Mouse (Mus musculus): Measurements from ENCODE around the gene Ydjc. TPM values are rescaled to one million over a fixed set of nuclear protein-coding genes. Genes with fewer than 3 reads are reported as not detected.

The Ydjc gene
- total RNA-seq (2023) = 2.9 TPM

GRCm38 (mm10) chr16:17144339-17144738, at the start of gene Ydjc:
Gene Ydjc (plus strand): TSS chr16:17144621.

DNA sequence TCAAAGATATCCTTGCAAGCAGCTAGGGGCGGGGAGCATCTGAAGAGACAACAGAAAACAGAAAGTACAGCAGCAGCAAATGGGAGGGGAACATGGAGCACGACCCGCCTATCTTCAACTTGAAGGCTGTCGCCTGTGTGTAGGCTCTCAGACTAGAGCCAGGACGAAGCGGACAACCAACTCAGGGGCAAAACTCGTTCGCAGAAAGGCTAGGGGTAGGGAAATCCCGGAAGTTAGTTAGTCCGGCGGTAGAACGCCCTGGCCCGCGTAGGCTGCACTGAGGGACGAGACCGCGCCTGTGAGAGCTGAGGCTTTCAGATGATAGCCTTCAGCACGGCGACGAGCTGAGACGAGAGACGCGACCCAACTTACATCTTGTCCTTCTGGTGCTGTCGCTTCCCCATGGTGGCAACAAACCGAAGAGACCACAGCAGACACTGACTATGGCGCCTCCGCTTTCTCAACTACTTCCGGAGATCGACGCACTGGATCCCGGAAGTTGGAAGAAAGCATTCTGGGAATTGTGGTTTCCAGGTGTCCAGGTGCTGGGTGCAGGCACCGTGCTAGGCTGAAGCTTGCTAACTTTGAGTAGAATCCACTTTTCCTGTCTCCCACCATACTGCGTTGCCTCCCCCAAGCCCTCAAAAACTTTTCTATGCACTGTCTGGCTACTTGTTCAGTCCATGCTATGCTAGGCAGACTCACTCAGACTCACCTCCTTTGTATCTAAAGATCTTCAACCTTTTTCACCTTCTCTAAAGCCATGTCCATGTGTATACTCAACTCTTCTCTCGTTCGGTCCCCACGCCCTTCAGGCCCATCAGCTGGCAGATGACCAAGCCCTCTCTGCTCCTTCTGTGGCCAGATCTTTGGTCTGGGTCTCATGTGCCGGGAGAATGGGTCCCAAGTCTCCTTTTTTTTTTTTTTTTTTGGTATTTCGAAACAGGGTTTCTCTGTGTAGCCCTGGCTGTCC, 33.4 kb upstream of the Ydjc start, which contains the start of gene Ppil2:
Gene Ppil2, minus strand, starts transcription at position 487 of the 973 bp plus-strand sequence.

DNA sequence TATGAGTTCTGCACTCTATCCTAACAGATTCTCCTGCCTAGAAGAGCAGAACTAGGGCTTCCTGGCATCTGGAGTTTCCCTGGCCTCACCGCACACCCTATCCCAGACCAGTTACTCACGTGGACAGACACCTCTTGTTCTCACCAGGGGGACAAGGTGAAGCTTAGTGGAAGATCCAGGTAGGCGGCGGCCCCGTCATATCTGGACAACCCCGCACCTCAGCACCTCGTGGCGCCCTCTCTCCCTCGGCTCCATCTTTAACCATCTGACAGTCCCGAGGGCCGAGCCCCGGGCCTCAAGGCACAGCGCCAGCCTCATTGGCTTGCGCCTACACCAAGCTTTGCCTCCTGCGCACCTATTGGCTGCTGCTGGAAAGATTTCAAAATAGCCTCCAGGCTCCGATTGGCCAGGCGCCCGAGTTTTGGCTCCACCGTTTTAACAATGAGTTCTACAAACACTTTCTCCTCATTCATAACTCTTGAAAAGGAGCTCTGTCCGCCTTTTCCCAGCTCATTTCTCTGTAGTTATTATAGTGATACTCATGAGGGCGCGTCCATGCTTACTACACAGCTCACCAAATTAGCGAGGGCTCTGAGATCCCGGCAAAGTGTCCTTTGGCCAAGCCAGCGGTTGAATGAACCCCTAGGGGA, 19.4 kb upstream of the Ydjc start, which contains the start of gene 2610318N02Rik:
Gene 2610318N02Rik, minus strand, starts transcription at position 297 of the 650 bp plus-strand sequence.

DNA sequence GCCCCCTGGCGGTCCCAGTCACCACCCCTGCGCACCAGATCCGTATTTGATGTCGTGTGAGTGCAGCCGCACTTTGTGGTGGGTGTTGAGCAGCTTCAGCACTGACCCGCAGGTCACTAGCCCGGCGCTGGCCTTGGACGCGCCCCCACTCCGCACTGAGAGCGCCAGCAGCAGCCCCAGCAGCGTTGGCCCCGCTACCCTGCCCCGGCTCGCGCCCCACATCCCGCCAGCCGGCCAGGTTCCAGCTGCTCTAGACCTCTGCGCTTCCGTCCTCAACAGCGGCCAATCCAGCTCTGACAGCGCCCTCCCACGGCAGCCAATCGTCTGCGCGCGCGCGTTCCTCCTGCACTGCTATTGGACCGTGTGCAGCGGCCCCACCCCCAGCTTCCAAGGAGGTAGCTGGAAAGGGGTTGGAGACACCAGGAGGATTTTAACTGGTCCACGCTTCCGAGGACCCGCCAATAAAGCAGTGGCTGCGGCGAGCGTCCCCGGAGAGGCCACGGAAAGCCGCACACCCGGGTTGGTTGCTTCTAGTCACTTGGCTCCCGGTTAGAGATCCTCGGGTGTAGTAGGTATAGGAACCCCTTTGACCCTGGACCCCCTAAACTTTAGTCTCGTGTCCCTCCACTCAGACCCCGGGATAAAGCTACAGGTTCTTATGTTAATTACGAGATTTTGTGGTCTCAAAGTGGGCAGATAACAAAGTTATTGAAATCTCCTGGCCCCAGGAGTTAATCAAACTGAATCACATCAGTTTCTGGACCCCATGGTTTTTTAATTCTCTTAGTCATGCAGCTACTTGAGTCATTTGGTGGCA, 12.1 kb upstream of the Ydjc start, which contains the start of gene Sdf2l1:
Gene Sdf2l1, minus strand, starts transcription at position 295 of the 817 bp plus-strand sequence.

DNA sequence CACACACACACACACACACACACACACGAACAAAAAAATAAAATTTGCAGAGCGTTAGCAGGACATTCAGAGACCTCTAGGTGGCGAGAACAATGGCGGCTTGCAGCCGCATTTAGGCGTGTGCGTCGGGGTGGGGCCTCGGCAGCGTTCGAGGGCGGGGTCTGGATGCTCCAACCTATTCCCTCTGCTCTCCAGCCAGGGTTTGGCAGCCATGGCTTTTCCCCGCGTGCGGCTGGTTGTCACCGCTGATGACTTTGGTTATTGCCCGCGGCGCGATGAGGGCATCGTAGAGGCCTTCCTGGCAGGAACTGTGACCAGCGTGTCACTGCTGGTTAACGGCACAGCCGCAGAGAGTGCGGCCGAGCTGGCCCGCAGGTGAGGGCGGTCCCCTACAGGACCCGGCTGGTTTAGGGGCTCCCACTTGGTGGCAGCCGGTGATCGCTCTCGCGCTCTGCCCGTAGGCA, 2.4 kb downstream of the Ydjc start, which contains the start of gene Ccdc116:
Gene Ccdc116, minus strand, starts transcription at position 458 of the 464 bp plus-strand sequence.

DNA sequence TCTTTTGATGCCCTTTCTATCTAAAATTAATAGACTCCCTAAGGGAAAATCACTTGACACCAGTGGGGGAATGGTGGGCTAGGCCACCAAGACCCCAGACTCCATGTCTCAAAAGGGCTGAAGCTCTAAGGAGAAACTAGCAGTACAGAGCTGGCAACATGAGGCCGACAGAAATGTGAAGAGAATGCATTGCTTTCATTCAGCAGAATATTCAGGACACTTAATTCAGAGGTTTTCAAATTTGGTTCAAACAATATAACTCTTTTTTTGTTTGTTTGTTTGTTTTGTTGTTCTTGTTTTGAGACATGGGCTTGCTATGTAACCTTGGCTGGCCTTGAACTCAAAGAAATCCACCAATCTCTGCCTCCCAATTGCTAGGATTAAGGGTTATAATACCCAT, 58.1 kb downstream of the Ydjc start, which contains the start of gene Ube2l3:
Gene Ube2l3, minus strand, starts transcription at position 101 of the 400 bp plus-strand sequence.

GRCm38 (mm10) chr16:17208389-17209361, 64.3 kb downstream of the Ydjc start, which contains the start of gene Rimbp3:
Gene Rimbp3 (plus strand): TSS chr16:17208603.

Other genes with a start within 250 kb of the Ydjc start
- gene Ppm1f, start 248.2 kb upstream of the Ydjc start, total RNA-seq (2023) = 18.6 TPM
- gene Mapk1, start 161.2 kb upstream of the Ydjc start, total RNA-seq (2023) = 182 TPM
- gene Ypel1, start 74.9 kb upstream of the Ydjc start, total RNA-seq (2023) = 1.5 TPM
- gene Ppil2, start 33.4 kb upstream of the Ydjc start, total RNA-seq (2023) = 124 TPM
- gene 2610318N02Rik, start 19.5 kb upstream of the Ydjc start, total RNA-seq (2023) = 5.8 TPM
- gene Sdf2l1, start 12.2 kb upstream of the Ydjc start, total RNA-seq (2023) = 13.2 TPM
- 1.5 TPM for gene Ccdc116, start 2.6 kb downstream of the Ydjc start, total RNA-seq (2023)
- gene Ube2l3, start 58.0 kb downstream of the Ydjc start, total RNA-seq (2023) = 117 TPM
- not detected for gene Rimbp3, start 64.0 kb downstream of the Ydjc start, total RNA-seq (2023)
- 4.5 TPM for gene Hic2, start 89.0 kb downstream of the Ydjc start, total RNA-seq (2023)
- 46.1 TPM for gene Tmem191c, start 131.5 kb downstream of the Ydjc start, total RNA-seq (2023)
- gene Serpind1, start 186.8 kb downstream of the Ydjc start, total RNA-seq (2023) = not detected